Mouse (Mus musculus): ENCODE measurements around the gene Twf1.

Gene Twf1

DNA sequence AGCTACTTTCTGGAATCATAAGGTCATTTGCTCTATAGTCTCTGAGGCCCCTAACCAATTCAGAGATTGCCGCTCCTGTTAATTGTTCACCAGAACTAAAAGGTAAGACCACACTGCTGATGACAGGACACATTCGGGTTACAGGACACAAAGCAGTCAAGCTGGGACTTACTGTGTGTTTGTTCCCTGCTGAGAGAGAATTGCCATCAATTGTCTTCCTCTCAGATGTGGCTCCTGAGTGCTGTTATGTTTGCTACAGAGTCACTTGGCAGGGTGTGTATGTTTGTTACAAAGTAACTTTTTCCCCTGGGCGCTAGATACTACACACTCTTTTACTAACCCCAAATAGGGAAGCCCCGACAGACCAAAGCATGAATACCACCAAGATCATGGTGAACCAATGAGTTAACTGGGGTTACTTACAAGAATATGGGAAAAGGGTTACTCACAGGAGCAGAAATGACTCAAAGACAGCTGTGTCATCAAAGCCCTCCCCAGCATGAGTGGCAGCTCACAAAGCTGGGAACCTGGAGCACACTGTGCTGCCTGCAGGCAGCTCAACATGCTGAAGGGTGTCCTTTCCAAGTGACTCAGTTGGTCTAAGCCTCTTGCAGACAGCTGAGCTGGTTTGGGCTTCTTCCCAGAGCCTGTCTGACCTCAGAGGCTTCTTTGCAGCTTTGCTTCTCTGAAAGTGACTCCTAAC lies 15.0 kb downstream of the Twf1 start:
- DNase-seq (ENCODE audit: extremely low read depth, low read depth, low spot score): no peak

DNA sequence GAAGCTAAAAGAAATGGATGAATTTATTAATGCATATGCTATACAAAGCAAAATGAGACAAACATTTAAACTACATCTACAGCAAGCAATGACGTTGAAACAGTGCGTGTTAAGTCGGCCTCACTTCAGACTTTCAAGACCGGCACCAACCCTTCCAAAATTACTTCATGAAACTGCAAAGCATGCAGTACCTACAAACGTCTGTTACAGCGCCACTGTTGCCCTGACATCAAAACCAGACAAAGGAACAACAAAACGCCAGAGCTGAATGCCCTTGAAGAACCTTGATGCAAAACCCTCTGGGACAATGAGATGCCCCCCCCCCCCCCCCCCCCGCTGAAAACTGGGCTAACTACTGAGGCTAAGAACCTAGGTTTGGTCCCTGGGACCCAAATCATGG lies 16.9 kb downstream of the Twf1 start:
- no peak for DNase-seq (ENCODE audit: extremely low read depth, low read depth, low spot score)

DNA sequence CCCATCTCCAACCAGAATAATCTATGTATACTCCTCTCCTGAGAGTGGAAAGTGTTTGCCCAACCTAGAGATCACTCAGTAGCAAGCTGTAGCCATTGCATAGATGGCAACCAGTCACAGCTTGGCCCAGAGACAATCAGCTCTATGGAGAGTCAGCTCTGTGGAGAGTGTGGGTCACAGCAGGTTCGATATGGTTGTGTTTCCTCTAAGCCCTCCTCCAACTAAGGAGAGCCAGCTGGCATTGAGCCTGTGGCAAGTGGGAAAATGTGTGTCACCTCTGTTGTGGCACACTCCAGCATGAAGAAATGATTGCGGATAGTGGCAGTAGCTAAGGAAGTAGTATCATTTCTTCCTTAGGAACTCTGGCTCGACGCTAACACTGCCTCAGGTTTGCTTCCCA lies 18.2 kb downstream of the Twf1 start:
- no peak for DNase-seq (ENCODE audit: extremely low read depth, low read depth, low spot score)

DNA sequence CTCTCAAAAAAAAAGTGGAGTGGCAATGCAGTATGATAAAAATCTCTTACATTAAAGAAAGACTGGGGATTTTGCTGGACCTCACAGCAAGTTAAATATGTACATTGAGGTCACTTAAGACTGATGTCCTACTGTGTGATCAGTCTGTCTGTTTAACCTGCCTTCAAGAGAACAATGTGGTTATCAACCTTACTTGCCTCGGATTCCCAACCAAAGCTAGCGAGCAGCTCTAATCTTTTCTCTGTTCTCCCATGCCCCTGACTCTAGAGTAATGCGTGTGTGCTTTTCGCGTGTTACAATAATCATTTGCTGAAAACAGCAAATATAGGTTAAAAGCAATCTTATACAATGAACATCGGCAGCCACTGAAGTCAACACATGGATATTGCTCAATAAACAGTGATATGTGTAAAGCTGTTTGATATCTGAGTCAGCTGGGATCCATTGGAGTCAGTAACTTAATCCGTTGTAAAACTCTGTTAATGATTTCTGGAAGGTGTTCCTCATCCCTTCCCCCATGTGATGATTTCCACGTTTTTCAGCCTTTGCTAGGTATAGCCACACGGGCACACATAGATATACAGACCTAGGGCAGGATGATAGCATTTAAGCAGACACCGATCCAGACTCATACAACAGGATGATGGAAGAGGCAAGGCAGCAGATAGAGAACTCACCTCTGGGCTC lies 21.1 kb downstream of the Twf1 start:
- no peak for DNase-seq (ENCODE audit: extremely low read depth, low read depth, low spot score)

DNA sequence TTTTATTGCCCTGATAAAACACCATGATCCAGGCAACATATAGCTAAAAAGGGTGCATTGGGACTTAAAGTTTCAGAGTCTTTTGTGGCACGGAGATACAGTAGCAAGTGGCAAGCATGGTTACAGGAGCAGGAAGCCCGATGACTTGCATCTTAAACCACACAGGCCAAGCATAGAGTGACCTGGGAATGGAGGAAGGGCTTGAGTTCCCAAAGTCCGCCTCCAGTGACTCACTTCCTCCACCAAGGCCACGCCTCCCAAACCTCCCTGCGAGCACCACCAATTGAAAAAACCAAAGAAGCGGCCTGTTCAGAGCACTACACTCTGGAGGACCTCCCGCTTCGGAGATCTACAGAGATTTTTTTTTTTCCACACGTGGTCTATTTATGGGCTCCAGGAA lies 23.8 kb downstream of the Twf1 start:
- DNase-seq (ENCODE audit: extremely low read depth, low read depth, low spot score): no peak

DNA sequence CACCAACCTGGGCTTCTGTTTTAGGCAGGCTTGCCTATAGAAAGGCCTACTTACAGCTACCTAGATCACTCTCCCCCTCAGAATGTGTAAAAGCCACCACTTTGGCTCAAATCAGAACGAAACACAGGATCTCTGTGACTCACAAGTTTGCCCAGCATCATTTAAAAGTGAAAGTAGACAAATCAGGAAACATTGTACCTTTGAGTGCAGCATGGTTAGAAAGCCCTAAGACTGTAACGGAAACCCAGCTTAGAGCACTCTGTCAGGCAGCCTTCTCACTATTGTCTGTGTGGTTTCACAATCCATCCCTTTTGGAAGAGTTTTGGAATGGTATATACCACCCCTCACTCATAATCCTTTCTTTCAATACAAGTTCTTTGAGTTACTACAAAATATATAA lies 24.8 kb downstream of the Twf1 start:
- DNase-seq (ENCODE audit: extremely low read depth, low read depth, low spot score): no peak

DNA sequence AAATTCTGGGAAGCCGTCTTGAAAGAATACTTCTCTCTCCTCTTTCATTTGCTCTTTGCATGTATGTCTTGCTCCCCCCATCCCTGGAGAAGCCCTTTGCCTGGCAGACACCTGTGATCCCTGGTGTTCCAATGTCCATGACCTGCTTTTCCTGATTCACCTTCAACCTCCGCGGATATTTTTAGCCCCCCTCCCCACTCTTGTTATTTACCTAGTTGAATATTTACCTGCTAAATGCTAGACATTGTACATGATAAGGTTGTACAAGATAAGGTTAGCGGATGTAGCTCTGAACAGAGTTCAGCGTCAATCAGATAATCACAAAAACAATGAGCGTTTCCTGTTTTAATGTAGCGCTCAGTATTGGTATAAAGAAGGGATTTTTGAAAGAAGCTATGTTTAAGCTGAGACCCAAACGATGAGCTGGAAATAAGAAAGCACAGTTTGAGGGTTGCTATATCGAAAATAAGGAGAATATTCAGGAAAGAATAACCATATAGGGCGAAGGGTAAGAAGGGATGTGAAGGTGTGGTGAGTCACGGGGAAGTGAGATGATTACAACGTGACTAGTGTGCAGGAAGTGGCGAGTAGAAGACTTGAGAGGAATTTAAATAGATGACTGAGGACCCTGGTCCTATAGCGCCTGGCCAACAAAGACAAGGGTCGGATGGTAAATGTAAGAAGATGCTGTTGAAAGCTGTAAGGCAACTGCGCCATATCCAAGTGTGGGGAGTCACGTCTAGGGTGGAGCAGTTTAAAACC lies 30.6 kb downstream of the Twf1 start:
- DNase-seq (ENCODE audit: extremely low read depth, low read depth, low spot score): no peak

DNA sequence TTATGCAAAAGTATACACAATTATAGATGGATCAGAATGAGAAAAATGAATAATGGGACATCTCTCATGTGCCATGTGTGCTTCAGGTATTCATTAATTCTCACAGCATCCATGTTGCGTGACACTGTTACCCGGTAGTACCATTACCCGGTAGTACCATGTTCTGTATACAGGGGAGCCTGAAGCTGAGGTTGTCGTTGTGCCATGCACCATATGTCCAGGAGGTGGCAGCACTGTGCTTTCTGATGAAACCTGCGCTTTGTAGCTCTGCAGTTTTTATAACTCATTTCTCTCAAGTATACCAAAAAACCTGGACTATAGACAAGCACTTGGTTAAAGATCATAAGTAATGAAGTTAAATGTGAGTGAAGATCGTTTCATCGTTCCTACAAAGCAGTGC lies 32.2 kb downstream of the Twf1 start:
- no peak for DNase-seq (ENCODE audit: extremely low read depth, low read depth, low spot score)

DNA sequence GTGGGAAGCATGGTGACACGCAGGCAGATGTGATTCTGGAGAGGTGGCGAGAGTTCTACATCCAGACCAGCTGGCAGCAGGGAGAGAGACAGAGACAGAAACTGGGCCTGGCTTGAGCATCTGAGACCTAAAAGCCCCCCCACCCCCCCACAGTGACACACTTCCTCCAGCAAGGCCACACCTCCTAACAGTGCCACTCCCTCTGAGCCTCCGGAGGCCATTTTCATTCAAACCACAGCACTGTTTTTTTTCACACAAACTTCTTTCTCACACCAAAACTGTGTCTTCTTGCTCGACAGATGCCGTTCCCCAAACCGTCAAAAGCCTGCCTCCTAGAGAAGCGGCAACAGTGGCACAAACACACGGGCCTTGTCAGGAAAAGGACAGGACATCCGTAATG lies 36.2 kb downstream of the Twf1 start:
- no peak for DNase-seq (ENCODE audit: extremely low read depth, low read depth, low spot score)

DNA sequence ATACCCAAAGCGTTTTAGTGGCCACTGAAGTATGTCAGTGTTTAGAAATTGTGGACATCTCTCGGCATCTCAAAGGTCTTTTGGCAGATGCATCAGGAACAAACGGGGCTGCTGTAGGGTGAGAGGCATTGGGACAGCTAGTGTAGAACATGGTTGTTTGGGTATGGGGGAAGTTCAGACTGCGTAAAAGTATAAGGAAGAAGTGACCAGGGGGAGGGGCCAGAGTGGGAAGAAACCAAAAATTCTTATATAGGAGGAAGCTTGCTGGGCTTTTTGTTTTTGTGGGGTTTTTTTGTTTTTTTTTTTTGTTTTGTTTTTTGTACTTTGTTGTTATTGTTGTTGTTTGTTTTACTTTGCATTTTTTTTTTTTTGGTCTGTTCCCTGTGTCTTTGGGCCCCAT lies 44.8 kb downstream of the Twf1 start:
- DNase-seq (ENCODE audit: extremely low read depth, low read depth, low spot score): no peak

DNA sequence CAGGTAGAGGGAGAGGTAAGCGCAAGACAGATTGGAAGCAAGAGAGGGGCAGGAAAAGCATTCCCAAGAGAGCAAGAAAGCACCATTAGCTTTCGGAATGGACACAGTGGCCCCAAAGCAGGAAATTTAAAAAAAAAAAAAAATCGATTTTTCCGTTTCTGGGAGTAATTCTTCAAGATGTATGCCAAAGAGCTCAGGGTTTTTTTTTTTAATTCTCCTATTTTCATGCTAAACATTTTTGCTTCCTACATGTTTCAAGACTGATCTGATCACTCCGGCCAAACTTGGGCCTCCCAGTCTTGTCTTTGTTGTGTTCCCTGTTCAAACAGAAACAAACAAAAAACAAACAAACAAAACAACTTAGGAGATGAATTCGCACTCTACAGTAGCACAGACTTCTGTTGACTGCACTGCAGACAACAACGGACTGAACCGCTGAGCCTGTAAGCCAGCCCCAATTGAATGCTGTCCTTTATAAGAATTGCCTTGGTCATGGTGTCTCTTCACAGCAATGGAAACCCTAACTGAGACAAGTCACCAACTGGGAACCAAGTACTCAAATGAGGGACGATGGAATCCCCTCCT lies 45.5 kb downstream of the Twf1 start:
- DNase-seq (ENCODE audit: extremely low read depth, low read depth, low spot score): no peak

DNA sequence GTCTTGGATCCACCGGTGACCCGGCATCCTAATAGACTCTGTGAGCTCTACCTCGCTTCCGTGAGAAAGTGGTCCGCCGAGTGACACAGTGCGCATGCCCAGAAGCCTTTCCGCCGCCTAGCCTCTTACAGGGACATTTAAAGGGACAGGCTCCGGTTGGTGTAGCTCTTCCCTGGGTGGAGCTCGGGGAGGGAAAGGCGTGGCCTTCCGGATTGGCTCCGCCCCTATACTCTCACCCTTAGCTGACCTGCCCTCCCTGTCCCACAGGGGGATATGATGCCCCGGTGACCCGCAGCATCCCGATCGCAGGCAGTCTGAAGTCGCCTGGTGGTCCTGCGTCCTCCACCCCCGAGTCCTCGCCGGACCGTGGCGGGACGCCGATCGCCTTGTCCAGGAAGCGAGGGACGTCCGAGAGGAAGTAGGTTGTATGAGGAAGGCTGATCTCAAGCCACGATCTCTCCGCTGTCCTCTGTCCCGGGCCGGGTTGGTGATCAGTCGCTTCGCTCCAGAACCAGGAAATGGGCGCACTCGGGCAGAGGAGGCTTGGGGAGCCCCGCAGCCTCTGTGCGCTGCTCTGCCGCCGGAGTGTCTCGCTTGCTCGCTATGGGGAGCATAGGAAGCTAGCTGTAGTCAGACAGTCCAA lies 46.2 kb downstream of the Twf1 start, which contains the start of the genes Pus7l and Irak4:
TSS of gene Pus7l (minus strand) at position 139 of the 643 bp plus-strand sequence.
TSS of gene Irak4 (plus strand) at position 235 of the 643 bp plus-strand sequence.
- DNase-seq (ENCODE audit: extremely low read depth, low read depth, low spot score): peak; percentile 49

DNA sequence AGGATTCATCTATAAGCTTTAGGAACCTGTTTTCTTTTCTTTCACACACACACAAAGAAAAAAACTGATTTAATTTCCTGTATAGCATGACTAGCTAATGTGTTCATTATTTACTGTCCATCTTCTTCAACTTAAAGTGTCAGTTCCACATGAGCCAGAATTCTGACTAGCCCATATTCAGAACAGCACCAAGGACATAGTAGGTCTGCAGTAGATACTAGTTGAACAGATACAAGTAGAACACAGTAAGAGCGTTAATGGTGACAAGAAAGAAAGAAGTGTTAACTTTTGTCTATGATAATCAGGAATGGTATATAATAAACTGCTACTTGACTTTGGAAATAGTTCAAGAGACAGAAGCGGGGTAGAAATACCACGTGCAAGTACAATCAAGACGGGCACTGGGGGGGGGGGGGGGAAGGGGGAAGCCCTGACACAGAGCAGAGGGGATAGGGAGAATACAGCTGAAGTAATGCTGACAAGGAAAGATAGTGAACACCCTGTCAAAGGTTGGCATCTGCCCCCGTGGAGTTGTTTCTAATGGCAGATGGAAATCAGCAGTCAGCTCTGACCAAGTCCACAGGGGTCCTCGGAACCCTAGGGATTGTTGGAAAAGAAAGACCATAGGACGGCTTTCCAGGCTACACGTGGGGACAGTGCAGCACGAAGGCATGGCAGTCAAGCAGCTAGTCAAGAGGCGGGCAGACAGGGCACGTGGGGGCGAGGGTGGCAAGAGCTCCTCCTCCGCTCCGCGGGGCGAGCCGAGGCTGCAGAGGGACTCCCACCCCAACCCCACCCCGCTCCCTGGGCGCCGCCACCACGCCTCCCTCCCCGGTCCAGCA lies 46.9 kb downstream of the Twf1 start:
- DNase-seq (ENCODE audit: extremely low read depth, low read depth, low spot score): no peak

DNA sequence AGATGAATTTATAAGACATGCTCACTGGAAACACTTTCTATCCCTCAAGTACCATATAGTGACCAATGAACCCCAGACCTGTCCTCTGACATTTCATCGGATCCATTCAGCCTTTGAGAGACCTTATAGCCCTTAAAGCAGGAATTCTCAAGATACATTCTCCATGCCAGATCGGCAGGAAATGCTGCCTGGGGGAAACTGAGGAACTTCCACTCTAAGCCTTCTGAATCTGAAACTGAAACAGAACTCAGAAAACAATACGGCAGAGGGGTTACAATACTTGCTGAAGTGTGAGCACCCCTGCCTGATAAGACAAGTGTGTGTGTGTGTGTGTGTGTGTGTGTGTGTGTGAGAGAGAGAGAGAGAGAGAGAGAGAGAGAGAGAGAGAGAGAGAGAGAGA lies 50.4 kb downstream of the Twf1 start:
- no peak for DNase-seq (ENCODE audit: extremely low read depth, low read depth, low spot score)

DNA sequence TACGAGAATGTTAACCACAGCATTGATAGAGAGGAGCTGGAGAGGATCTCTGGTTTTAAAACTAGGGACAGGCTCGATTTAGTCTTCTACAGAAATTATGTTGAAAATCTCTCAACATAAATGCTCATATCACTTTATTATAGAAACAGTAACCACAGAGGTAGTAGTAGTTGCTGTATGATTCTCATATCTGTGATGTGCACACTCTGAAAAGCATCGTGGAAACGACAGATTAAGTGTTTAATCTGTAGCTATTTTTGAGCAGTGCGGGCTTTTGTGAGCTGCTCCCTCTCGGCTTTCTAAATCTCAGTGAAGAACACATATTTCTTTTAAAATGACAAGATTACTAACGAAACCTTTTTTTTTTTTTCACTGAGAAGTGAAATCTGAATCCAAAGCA lies 54.2 kb downstream of the Twf1 start:
- no peak for DNase-seq (ENCODE audit: extremely low read depth, low read depth, low spot score)

DNA sequence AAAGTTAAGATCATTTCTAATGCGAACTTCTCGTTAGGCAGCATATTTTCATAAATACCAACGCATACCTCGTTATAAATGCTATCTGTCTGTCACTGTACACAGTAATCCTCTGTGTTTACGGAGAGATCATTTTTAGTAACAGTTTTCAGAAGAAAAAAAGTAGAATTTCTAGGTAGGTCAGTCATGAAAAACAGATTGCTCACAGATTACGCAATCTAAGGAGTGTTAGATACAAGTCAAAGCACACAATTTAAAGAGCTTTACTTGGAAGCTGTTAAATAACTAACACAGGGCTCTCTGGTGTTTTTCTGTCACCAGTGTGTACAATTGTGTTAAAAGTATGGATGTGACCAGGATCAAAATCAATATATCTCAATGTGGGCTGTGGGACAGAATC lies 56.7 kb downstream of the Twf1 start:
- DNase-seq (ENCODE audit: extremely low read depth, low read depth, low spot score): no peak

DNA sequence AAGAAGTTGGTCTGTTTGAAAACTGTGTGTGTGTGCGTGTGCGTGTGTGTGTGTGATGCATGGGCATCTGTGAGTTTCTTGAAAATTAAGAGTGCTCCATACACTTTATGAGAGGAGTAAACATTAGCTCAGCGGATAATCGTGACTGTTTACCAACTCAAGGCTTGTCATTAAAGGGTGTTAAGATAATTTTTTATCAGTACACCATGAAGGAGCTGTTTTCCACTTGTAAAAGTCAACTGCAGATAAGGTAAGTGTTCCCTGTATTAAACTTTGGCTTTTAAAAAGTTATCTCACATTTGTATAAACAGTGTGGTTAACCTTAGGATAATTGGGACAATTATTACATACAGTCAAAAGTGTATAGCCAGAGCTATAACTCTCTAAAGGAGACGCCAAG lies 57.4 kb downstream of the Twf1 start:
- no peak for DNase-seq (ENCODE audit: extremely low read depth, low read depth, low spot score)

DNA sequence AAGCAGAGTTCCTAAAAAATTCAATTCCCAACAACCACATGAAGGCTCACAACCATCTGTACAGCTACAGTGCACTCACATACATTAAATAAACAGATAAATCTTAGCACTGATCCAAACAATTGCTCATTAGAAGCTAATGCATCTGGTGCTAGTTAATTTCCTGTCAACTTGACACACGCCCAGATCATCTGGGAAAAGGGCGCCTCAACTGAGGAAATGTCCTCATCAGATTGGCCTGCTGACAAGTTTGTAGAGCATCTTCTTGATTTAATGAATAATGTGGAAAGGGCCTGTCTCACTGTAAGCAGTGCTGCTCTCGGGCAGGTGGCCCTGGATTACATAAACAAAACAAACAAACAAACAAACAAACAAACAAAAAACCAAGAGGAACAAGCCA lies 59.2 kb downstream of the Twf1 start:
- DNase-seq (ENCODE audit: extremely low read depth, low read depth, low spot score): no peak
